Mouse (Mus musculus) bone marrow macrophage, adult 2 months (primary cell): ENCODE measurements around the gene Gstm1. TPM values are rescaled to one million over a fixed set of nuclear protein-coding genes. Genes with fewer than 3 reads are reported as not detected.
A peak's percentile ranks its signal among the peaks of the same experiment; 100 is the strongest.
"Not testable (repeated sequence)": the region's sequence is repeated elsewhere in the genome, so short reads cannot be mapped to it uniquely, and the experiment has no call there.

ENCODE experiments used
- H3K27ac ChIP-seq: 2 replicates; pipeline ENCODE4 v1.5.1; 2012; ENCODE audit warnings: low read depth, low read length; ENCODE audit not compliant: insufficient read depth
- H3K4me1 ChIP-seq: 2 replicates; pipeline ENCODE4 v1.6.1; 2012; ENCODE audit warnings: low read length; ENCODE audit not compliant: control insufficient read depth, insufficient read depth
- H3K4me3 ChIP-seq: 2 replicates; pipeline ENCODE4 v1.5.1; 2012; ENCODE audit warnings: mild to moderate bottlenecking, low read length, moderate library complexity; ENCODE audit not compliant: insufficient read depth
- CTCF ChIP-seq: IDR thresholded peaks from 2 replicates; pipeline ENCODE4 v1.5.1; 2012; ENCODE audit warnings: low read depth, mild to moderate bottlenecking, low read length, moderate library complexity
- POLR2A ChIP-seq: IDR thresholded peaks from 2 replicates; pipeline ENCODE4 v1.6.1; 2012; ENCODE audit warnings: mild to moderate bottlenecking, low read depth, low read length, borderline replicate concordance
- polyA plus RNA-seq: library from polyadenylated mRNA; stranded (reverse); fragments of >200 nt; gene quantifications from 2 replicates; pipeline ENCODE4 v1.2.4, GENCODE M21; 2012; ENCODE audit not compliant: missing spikeins, insufficient read depth, insufficient read length

The Gstm1 gene
- polyA plus RNA-seq, 1 experiment = 329 TPM

- Histone ChIP-seq H3K27ac (peak within 1 kb of the TSS; percentile 75), H3K4me3 (peak within 1 kb of the TSS; percentile 63), H3K4me1 (peaks cover 35% of the 10 kb centered on the region)
- TF ChIP-seq CTCF = no peak
- TF ChIP-seq POLR2A = no peak
These were observed 26.8 kb upstream of the Gstm1 start, which contains the start of gene Gstm4 for GRCm38 (mm10) chr3:108044394-108045140. Gene Gstm4, minus strand, starts transcription at chr3:108044894.

DNA sequence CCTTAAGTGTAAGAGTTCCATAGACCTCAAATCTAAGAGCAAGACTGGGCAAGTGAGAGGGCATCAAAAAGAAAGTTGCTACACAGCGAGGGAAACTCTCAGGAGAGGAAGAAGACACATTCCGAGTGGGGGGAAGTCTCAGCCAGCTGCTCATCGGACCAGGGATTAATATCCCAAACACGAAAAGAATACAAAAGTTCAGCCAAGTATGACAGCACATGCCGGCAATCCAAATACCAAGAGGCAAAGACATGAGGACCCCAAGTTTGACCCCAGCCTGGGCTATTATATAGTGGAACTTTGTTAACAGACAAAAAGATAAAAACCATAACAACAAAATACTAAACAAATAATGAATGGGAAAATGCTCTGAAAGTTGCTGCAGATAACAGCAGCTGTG lies 15.4 kb upstream of the Gstm1 start:
- Histone ChIP-seq H3K27ac (no peak overlapping the region), H3K4me3 (no peak overlapping the region), H3K4me1 (no peaks in the 10 kb centered on the region)
- TF ChIP-seq CTCF (no peak), POLR2A (no peak)

DNA sequence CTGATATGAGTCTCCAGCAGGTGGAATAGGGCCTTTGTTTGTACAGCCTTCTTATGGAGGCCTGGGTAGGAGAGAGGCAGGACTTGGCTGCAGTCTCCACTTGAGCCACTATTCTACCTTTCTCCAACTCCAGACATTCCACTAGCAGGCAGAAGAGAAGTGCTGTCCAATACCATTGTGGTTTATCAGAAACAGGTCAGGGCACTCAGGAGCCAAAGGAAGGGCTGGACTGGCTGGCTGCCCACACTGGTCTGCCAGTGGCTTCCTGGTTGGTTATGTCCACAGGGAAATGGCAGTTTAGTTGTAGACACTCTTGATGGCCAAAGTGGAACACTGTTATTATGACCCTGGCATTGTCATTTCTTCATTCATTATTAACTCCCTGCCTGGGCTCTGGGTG lies 14.3 kb upstream of the Gstm1 start:
- no peak for TF ChIP-seq CTCF
- TF ChIP-seq POLR2A = no peak
- no peaks in the 10 kb centered on the region for H3K4me1 ChIP-seq
- no peak overlapping the region for H3K4me3 ChIP-seq
- H3K27ac ChIP-seq = no peak overlapping the region

DNA sequence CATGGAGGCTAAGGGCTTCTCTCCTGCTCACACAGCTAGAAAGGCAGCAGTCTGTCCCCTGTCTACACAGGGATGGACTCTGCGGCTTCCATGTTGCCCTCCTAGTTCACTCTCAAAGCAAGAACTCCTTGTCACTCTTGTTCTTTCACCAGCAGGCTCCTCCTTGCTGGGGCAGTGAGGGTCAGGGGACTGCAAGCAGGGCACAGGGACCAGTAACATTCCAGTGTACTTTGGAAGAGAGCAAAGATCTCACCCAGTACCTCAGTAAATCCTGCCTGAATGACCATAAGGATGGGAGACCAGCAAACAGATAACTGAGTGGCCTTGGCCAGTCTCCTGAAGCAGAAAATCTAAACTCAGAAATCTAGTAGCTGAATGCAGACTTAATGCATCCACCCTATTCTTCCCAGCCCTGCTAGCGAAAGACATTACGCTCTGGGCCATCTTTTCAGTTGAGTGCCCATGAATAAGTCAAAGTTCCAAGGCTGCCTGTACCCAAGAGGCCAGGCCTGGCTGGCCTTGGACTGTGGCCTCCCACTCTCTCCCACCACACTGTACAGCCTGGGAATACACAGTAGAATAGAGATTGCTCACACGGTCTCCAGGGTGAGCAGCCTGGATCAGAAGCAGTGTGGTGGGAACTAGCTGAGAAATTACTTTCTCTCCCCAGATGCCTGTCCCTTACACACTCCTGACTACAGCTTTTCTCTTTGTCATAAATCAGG lies 11.0 kb upstream of the Gstm1 start:
- H3K27ac ChIP-seq = no peak overlapping the region
- H3K4me1 ChIP-seq = no peaks in the 10 kb centered on the region
- no peak overlapping the region for H3K4me3 ChIP-seq
- TF ChIP-seq CTCF (no peak), POLR2A (no peak)

GRCm38 (mm10) chr3:108026597-108026996 lies 8.8 kb upstream of the Gstm1 start:
- no peak overlapping the region for H3K4me3 ChIP-seq
- TF ChIP-seq CTCF (no peak), POLR2A (no peak)
- no peak overlapping the region for H3K27ac ChIP-seq
- no peaks in the 10 kb centered on the region for H3K4me1 ChIP-seq

DNA sequence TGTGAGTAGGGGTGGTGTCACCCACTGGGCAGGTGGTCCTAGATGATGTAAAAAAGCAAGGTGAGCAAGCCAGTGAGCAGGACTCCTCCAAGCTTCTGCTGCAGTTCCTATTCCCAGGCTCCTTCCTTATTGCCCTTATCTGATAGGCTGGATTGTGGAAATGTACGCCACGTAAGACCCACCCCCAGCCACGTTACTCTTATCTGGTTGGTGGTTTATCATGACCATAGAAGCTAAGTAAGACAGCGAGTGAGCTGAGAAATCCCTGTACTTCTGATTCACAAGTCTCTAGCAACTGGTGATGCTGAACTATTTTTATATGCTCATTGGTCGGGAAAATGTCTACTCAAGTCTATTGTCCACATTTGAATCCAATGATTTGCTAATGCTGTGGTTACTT lies 8.3 kb upstream of the Gstm1 start:
- TF ChIP-seq POLR2A (no peak), CTCF (no peak)
- Histone ChIP-seq H3K4me1 (no peaks in the 10 kb centered on the region), H3K27ac (no peak overlapping the region), H3K4me3 (no peak overlapping the region)

- Histone ChIP-seq H3K4me3 (no peak overlapping the region), H3K4me1 (no peaks in the 10 kb centered on the region), H3K27ac (no peak overlapping the region)
- TF ChIP-seq POLR2A (no peak), CTCF (no peak)
These were observed 7.5 kb upstream of the Gstm1 start for GRCm38 (mm10) chr3:108025318-108025717.

DNA sequence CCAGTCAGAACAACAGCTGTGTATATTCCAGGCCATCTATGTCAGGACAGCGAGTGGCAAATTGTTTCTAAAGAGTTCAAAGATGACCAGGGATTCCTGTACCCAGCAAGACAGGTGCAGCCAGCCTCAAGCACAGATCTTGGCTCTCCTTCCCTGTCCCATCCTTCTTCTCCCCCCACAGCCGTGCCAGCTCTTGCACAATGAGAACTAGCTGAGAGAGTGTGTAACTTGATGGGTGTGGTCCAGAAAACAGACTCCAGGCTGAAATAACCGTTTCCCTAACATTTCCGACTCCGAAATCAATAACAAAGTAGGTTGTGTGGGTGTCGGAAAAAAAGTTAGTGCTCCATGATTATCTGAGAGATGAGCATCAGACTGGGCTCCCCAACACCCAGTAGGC lies 4.9 kb upstream of the Gstm1 start:
- Histone ChIP-seq H3K4me3 (no peak overlapping the region), H3K27ac (no peak overlapping the region), H3K4me1 (peaks cover 11% of the 10 kb centered on the region)
- TF ChIP-seq POLR2A = no peak
- no peak for TF ChIP-seq CTCF

DNA sequence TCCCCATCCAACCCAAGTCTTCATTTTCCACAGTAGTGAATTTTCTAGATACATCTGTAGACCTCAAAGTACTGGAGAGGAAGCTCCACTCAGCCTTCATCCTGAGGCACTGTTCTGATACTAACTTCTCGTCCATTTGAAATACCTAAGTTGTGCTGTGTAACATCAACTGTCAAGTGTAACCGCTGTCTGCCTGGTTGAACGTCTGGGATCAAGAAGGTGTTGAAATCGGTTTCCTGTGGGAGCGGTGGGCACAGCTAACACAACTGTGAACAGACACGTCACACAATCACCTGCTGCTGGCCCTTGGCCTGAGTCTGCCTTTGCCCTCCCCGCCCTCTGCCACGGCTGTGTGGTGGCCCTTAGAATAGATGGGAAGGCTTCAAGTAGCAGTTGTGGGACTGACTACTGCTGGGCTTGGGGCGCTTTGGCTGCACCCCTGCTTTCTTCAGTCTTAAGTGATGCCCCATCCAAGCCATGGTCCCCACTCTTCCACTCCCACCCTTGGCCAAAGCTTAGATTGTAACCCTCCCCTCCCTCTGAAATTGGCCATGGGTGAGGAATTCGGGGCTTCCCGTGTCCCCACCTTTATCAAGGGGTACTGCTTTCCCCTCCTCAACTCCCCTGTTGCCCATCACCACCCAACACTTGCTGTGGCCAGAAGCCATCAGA lies 2.7 kb upstream of the Gstm1 start:
- H3K27ac ChIP-seq, H3K4me3 ChIP-seq: not testable (repeated sequence)
- peaks cover 13% of the 10 kb centered on the region for H3K4me1 ChIP-seq

DNA sequence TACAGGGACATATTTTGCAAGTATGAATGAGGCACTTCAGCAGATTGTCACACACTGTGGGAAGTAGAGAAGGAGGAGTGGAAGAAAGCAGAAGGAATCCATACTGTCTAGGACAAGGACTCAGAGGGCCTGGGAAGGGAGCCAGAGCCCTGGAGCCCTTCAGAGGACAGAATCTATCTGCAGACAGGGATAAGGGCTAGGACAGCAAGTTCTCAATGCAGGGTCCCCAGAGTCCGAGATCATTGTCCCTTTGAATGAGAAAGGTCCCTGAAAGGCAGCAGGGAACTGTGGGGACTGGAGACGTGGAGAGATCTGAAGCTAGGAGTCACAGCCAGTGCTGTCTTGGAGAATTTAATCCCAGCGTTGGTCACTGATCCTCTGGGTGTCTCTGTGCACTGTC lies 1.5 kb upstream of the Gstm1 start:
- peak overlapping the region; percentile 92 for H3K27ac ChIP-seq

More for the DNA sequence above, 1.5 kb upstream of the Gstm1 start:
- H3K4me1 ChIP-seq = peaks cover 20% of the 10 kb centered on the region
- not testable (repeated sequence) for H3K4me3 ChIP-seq
